Comparison of ENCODE assay signal across 10 mouse cellular contexts in genomic region chr17:68837859-68838194, GRCm38 (mm10). TPM values are rescaled to one million over a fixed set of nuclear protein-coding genes. Genes with fewer than 3 reads are reported as not detected.
DNase-seq lines count a peak whose midpoint lies in the region; ATAC-seq and TF ChIP-seq lines count a peak whose summit lies in the region.
"Had no signal": no experiment of that assay in that cellular context is flagged by ENCODE, and none has a peak within 500 bp of the region (broad histone marks: within the 10 kb centered on the region; RNA-seq: fewer than 3 reads in every experiment).

No protein-coding gene starts in this region.

- no peaks in the 10 kb centered on the region for H3K9me3 ChIP-seq in heart, embryonic 15.5 days (replicated peaks)
- H3K9me3 ChIP-seq in E14TG2a.4 (ENCODE audit: low read length): no peaks in the 10 kb centered on the region
- no peaks in the 10 kb centered on the region for H3K9me3 ChIP-seq in forebrain, embryonic 10.5 days
- H3K9me3 ChIP-seq in limb, embryonic 15.5 days: no peaks in the 10 kb centered on the region

- peak overlapping the region; percentile 95 for H3K4me2 ChIP-seq in heart, embryonic 15.5 days
- peak overlapping the region; percentile 93 for H3K4me2 ChIP-seq in limb, embryonic 15.5 days

- no peak overlapping the region for H3K27ac ChIP-seq in heart, embryonic 15.5 days
- peak overlapping the region; percentile 88 for H3K27ac ChIP-seq in forebrain, embryonic 10.5 days
- H3K27ac ChIP-seq in limb, embryonic 15.5 days: no peak overlapping the region

- WGBS in heart, embryonic 15.5 days: 12% methylated on average over 4 of the region's 4 CpGs
- 7% methylated on average over 4 of the region's 4 CpGs for WGBS in forebrain, embryonic 10.5 days
- 8% methylated on average over 4 of the region's 4 CpGs for WGBS in limb, embryonic 15.5 days

- no peaks in the 10 kb centered on the region for H3K36me3 ChIP-seq in heart, embryonic 15.5 days
- no peaks in the 10 kb centered on the region for H3K36me3 ChIP-seq in E14TG2a.4 (ENCODE audit: insufficient read depth, low read length)
- H3K36me3 ChIP-seq in forebrain, embryonic 10.5 days (replicated peaks): no peaks in the 10 kb centered on the region
- H3K36me3 ChIP-seq in limb, embryonic 15.5 days: no peaks in the 10 kb centered on the region
- H3K36me3 ChIP-seq: G1E had no signal

- peaks cover 93% of the 10 kb centered on the region for H3K27me3 ChIP-seq in heart, embryonic 15.5 days
- peaks cover 87% of the 10 kb centered on the region for H3K27me3 ChIP-seq in E14TG2a.4 (ENCODE audit: insufficient read depth, low read length)
- H3K27me3 ChIP-seq in forebrain, embryonic 10.5 days (ENCODE audit: poor library complexity, severe bottlenecking): peaks cover 85% of the 10 kb centered on the region
- H3K27me3 ChIP-seq in limb, embryonic 15.5 days: peaks cover 64% of the 10 kb centered on the region

- peak overlapping the region; percentile 58 for H3K4me3 ChIP-seq in heart, embryonic 15.5 days
- H3K4me3 ChIP-seq in E14TG2a.4 (replicated peaks; ENCODE audit: low read length): peak overlapping the region; percentile 80
- H3K4me3 ChIP-seq in forebrain, embryonic 10.5 days: peak overlapping the region; percentile 69
- peak overlapping the region; percentile 56 for H3K4me3 ChIP-seq in limb, embryonic 15.5 days

- no peak for ATAC-seq in heart, embryonic 15.5 days (replicated peaks; ENCODE audit: insufficient number of reproducible peaks, insufficient read depth, low FRiP score, low read depth)
- ATAC-seq in limb, embryonic 15.5 days (ENCODE audit: insufficient number of reproducible peaks, low FRiP score, low TSS enrichment, low read depth): no peak

- H3K9ac ChIP-seq in heart, embryonic 15.5 days: no peak overlapping the region
- H3K9ac ChIP-seq in limb, embryonic 15.5 days: 0 out of 2 replicates have a peak overlapping the region, but pooled peaks have one; percentile 35

- TF ChIP-seq CTCF in E14TG2a.4 (conservative IDR thresholded peaks at IDR 0.05; ENCODE audit: low read length): no peak

- H3K4me1 ChIP-seq in heart, embryonic 15.5 days (replicated peaks): peaks cover 35% of the 10 kb centered on the region
- peaks cover 20% of the 10 kb centered on the region for H3K4me1 ChIP-seq in E14TG2a.4 (replicated peaks; ENCODE audit: low read depth, low read length)
- peaks cover 46% of the 10 kb centered on the region for H3K4me1 ChIP-seq in forebrain, embryonic 10.5 days
- peaks cover 39% of the 10 kb centered on the region for H3K4me1 ChIP-seq in limb, embryonic 15.5 days

- no peak for DNase-seq in heart, adult 18-20 months
- no peak for DNase-seq in forebrain, embryonic 10.5 days (ENCODE audit: extremely low spot score, low spot score)
- DNase-seq in ovary, adult 18-20 months (ENCODE audit: low spot score): no peak
- no peak for DNase-seq in adrenal gland, postnatal 36 days
- no peak for DNase-seq in lung, adult 18-20 months

RNA-seq across cellular contexts. Expression of gene Tmem200c, which starts 11.4 kb away (rescaled TPM):
- polyA plus RNA-seq in heart, embryonic 15.5 days (2015; fragmentation: Nextera tagmentation; extraction: Ambion mirVana): 0.06 and 0.24 TPM in 2 replicates
- total RNA-seq in heart, adult 18-20 months (2021): under 1 TPM in 1 of 2 experiments, not detected in 1; 0.07 TPM
- polyA plus RNA-seq in forebrain, embryonic 10.5 days (2016; fragmentation: Nextera tagmentation; extraction: Ambion mirVana): 1.6 and 1.8 TPM in 2 replicates
- polyA plus RNA-seq in limb, embryonic 15.5 days (2015; fragmentation: Nextera tagmentation; extraction: Ambion mirVana): 0.60 and 0.65 TPM in 2 replicates
- under 1 TPM; 0.53 to 0.66 TPM for total RNA-seq in adrenal gland, postnatal 36 days (2021)
- total RNA-seq: liver, adult 2 months had no signal
- polyA plus RNA-seq: G1E; liver, adult 2 months had no signal
